Mouse (Mus musculus): ENCODE results near the gene Emc3. TPM values are rescaled to one million over a fixed set of nuclear protein-coding genes. Genes with fewer than 3 reads are reported as not detected.

Emc3 gene
- polyA plus RNA-seq (2016; fragmentation: Nextera tagmentation; extraction: Ambion mirVana): 88.0 and 90.2 TPM in 2 replicates

DNA sequence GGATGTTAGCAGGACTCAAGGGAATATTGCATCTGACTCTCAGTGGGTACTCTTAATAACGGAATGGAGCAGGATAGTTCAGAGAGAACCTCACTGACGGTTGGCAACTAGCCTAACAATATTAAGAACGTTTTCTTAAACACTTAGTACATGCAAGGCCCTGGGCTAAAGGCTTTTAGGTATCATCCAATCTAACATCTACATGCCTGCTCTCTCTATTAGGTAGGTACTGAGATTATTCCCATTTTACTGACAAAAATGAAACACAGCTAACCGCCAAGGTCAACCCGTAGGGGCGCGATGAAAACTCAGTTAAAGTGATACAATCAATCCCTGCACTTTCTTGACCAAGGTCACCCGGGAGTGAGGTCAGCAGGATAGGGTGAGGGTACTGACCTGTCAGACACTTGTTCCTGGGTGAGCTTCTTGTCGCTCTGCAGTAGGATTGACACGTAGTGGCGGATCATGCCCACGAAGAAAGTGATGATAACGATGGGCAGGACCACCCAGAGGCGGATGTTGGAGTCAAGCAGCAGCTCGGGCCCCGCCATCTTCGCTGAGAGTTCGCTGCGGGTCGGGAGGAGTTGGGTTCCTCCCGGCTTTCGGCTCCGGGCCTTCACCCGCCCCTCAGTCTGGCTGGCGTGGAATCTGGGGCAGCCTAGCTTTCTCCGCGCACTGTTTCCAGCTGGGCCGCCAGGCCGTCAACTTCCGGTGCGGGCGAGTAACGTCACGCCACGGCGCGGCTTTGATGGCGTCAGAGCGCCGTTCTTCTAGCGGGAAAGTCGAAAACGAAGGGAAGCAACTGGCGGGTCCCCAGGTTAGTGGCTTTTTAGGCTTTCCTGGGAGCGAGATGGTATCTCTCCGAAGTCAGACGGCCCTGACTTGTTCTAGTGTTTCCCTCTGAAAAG, at the start of gene Emc3, which contains the start of gene Fancd2:
TSS of gene Emc3 (minus strand) at position 721 of the 908 bp plus-strand sequence.
TSS of gene Fancd2 (plus strand) at position 751 of the 908 bp plus-strand sequence.
- H3K27me3 ChIP-seq (ENCODE audit: insufficient read depth, poor library complexity, severe bottlenecking): no peaks in the 10 kb centered on the region
- no peaks in the 10 kb centered on the region for H3K9me3 ChIP-seq
- peaks cover 20% of the 10 kb centered on the region for H3K36me3 ChIP-seq
- peak within 1 kb of the TSS; percentile 87 for H3K4me3 ChIP-seq
- H3K27ac ChIP-seq: peak within 1 kb of the TSS; percentile 93
- peak; percentile 93 for DNase-seq (ENCODE audit: low spot score)
- under 1% methylated on average over 47 of the region's 47 CpGs for WGBS
- peaks cover 13% of the 10 kb centered on the region for H3K4me1 ChIP-seq

DNA sequence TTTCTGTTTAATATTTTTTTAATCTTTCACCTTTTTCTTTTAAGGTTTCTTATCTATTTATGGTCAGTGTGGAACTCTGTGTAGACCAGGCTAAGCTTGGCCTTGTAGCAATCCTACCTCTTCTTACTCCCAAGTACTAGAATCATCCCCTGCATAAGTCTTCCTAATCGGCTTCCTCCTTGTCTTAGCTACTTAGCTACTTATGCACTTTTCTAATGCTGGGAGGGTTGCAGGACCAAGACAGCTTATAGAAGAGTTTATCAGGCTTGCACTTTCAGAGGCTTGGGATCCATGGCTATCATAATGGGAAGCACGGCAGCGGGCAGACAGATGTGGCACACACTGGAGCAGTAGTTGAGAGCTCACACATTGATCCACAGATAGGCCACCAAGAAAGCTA, 47.9 kb upstream of the Emc3 start:
- Histone ChIP-seq H3K36me3 (peaks cover 53% of the 10 kb centered on the region), H3K4me3 (no peak overlapping the region), H3K27ac (no peak overlapping the region), H3K9me3 (no peaks in the 10 kb centered on the region), H3K4me1 (no peaks in the 10 kb centered on the region), H3K27me3 (ENCODE audit: insufficient read depth, poor library complexity, severe bottlenecking) (no peaks in the 10 kb centered on the region)
- 88% methylated on average over 3 of the region's 3 CpGs for WGBS
- DNase-seq (ENCODE audit: low spot score): no peak

DNA sequence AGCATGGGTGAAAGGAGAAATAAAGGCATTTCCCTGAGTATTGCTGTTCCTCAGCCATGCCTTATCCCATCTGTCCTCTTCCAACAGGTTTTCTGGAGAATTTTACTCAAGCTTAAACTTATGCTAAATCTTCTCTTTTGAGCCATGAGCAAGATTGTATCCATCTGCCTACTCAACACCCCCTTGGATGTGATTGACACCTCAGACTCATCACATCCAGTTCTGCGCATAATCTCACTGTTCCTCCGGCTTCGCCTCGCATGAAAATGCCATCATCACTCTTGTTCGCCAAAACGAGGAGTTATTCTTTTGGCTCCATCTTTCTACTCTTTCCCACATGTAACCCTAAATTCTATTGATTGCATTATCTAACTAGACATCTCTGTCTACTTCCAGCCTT, 44.6 kb upstream of the Emc3 start:
- whole genome bisulfite sequencing: 95% methylated on average over 6 of the region's 6 CpGs
- Histone ChIP-seq H3K27ac (no peak overlapping the region), H3K4me3 (no peak overlapping the region), H3K27me3 (ENCODE audit: insufficient read depth, poor library complexity, severe bottlenecking) (no peaks in the 10 kb centered on the region), H3K4me1 (no peaks in the 10 kb centered on the region), H3K36me3 (peaks cover 57% of the 10 kb centered on the region), H3K9me3 (no peaks in the 10 kb centered on the region)
- DNase-seq (ENCODE audit: low spot score): no peak

DNA sequence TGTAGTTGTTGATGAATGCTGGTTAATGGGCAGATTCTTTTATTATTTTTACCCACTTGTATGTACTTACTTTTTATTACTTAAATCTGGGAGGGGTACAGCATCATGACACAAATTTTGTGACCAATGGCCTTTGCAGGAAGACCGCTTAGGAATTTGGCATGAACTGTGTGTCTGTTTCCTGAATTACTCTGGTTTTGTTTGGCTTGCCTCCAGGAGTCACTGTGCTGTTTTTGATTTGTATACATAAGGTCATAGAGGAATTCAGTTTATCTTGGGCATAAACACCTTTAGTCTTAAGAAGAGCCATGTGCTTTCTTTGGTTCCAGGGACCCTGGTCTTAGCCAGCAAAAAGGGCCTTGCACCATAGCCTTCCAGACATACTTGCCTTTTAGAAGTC, 33.1 kb upstream of the Emc3 start:
- no peaks in the 10 kb centered on the region for H3K9me3 ChIP-seq
- no peak overlapping the region for H3K27ac ChIP-seq
- H3K4me1 ChIP-seq: no peaks in the 10 kb centered on the region
- peaks cover 73% of the 10 kb centered on the region for H3K36me3 ChIP-seq
- WGBS: 80% methylated on average over 1 of the region's 1 CpGs
- no peaks in the 10 kb centered on the region for H3K27me3 ChIP-seq (ENCODE audit: insufficient read depth, poor library complexity, severe bottlenecking)
- no peak for DNase-seq (ENCODE audit: low spot score)
- H3K4me3 ChIP-seq: no peak overlapping the region

DNA sequence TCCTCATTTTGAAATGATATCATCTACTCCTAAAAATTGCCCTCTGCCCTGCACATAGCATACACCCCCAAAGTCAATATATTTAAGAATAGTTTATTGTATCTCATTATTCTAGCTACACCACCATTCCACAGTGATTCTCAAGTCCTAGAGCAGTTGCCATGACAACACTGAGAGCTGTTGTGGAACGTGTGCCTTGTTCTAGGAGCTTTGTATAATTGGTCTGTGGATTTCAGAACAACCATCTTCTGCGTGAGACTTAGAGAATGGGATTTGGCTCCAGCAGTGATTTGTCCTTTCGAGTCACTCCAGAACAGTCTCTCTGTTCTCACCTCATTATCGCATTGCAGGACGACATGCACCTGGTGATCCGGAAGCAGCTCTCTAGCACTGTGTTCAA, 28.3 kb upstream of the Emc3 start:
- no peak overlapping the region for H3K4me3 ChIP-seq
- H3K27ac ChIP-seq: no peak overlapping the region
- peaks cover 49% of the 10 kb centered on the region for H3K36me3 ChIP-seq
- no peaks in the 10 kb centered on the region for H3K9me3 ChIP-seq
- WGBS: 84% methylated on average over 6 of the region's 6 CpGs
- H3K4me1 ChIP-seq: no peaks in the 10 kb centered on the region
- DNase-seq (ENCODE audit: low spot score): no peak
- H3K27me3 ChIP-seq (ENCODE audit: insufficient read depth, poor library complexity, severe bottlenecking): no peaks in the 10 kb centered on the region

DNA sequence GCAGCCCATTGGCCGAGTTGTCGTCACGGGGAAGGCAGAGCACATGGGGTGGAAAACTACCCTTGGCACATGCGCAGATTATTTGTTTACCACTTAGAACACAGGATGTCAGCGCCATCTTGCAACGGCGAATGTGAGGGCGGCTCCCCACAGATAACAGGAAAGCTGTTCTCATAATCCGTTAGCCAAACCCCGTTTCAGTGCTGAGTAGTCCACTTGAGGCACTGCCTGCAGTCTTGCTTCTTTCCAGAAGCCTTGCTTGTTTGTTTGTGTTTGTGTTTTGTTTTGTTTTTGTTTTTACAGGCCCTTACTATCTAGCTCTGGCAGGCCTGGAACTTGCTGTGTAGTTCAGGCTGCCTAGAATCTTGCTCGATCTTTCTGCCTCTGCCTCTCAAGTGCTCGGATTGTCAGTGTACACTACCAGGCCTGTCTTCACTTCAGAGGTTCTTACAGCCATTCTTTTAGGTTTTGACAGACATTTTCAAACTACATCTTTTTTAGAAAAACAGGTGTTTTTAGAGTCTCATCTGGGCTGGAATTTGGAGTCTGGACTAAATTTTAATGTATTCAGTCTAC, 12.5 kb upstream of the Emc3 start:
- Histone ChIP-seq H3K27ac (no peak overlapping the region), H3K4me3 (no peak overlapping the region), H3K9me3 (no peaks in the 10 kb centered on the region), H3K4me1 (no peaks in the 10 kb centered on the region), H3K36me3 (peaks cover 28% of the 10 kb centered on the region), H3K27me3 (ENCODE audit: insufficient read depth, poor library complexity, severe bottlenecking) (no peaks in the 10 kb centered on the region)
- DNase-seq (ENCODE audit: low spot score): no peak
- 87% methylated on average over 11 of the region's 12 CpGs for WGBS

DNA sequence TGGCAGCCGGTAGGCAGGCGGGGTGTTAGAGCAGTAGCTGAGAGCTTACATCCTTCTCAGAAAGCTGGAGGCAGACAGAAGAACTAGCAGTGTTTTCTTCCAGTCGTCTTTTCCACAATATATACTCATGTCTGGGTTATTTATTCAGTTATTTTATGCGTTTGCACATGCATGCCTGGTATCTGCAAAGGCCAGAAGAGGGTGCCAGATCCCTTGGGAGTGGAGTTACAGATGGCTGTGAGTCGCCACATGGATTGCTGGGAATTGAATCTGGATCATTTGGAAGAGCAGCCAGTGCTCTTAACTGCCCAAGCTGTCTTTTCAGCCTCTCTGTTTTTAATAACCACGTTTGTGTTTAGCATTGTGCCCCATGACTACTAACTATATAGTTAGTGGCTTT, 10.2 kb upstream of the Emc3 start:
- Histone ChIP-seq H3K27me3 (ENCODE audit: insufficient read depth, poor library complexity, severe bottlenecking) (no peaks in the 10 kb centered on the region), H3K4me3 (no peak overlapping the region), H3K9me3 (no peaks in the 10 kb centered on the region), H3K27ac (no peak overlapping the region), H3K36me3 (peaks cover 40% of the 10 kb centered on the region), H3K4me1 (no peaks in the 10 kb centered on the region)
- no peak for DNase-seq (ENCODE audit: low spot score)
- WGBS: 82% methylated on average over 6 of the region's 6 CpGs

DNA sequence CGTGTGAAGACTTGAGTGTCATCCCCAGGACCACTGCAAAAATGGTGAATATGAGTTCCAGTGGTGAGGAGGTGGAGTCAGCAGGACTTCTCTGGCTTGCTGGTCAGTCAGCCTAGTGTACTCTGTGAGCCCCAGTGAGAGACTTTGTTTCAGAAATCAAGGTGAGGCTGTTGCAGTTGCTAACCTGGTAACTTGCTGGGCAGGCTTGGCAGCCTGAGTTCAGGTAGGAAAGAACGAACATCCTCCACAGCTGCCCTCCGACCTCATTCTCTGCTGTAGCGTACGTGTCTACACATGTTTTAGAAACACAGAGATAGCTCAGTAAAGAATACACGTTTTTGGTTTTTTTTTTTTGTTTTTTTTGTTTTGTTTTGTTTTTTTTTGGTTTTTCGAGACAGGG, 3.4 kb upstream of the Emc3 start:
- H3K9me3 ChIP-seq: no peaks in the 10 kb centered on the region
- H3K27me3 ChIP-seq (ENCODE audit: insufficient read depth, poor library complexity, severe bottlenecking): no peaks in the 10 kb centered on the region
- no peak overlapping the region for H3K4me3 ChIP-seq
- no peak for DNase-seq (ENCODE audit: low spot score)
- WGBS: 83% methylated on average over 7 of the region's 7 CpGs
- peaks cover 13% of the 10 kb centered on the region for H3K4me1 ChIP-seq
- peaks cover 26% of the 10 kb centered on the region; the same call in 1 of the 2 replicates for H3K36me3 ChIP-seq
- H3K27ac ChIP-seq: no peak overlapping the region

DNA sequence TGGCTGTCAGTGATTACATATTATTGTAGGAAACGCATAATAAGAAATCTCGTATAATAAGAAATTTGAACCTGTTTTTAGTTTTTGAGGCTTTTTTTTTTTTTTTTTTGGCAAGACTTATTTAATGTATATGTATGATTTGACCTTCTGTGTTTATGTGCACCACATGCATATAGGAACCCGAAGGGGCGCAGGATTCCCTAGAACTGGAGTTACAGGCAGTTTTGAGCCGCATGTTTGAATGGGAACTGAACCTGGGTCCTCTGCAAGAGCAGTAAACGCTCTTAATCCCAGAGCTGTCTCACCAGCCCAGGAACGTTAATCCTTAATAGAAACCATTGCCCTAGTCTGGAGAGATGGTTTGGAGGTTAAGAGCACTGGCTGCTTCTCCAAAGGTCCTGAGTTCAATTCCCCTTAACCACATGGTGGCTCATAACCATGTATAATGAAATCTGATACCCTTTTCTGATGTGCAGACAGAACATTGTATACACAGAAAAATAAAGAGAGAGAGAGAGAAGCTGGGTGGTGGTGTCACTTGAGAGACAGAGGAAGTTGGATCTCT, 470 bp upstream of the Emc3 start:
- H3K4me3 ChIP-seq: peak overlapping the region; percentile 87
- no peak for DNase-seq (ENCODE audit: low spot score)
- H3K27ac ChIP-seq: peak overlapping the region; percentile 93
- WGBS: 8% methylated on average over 7 of the region's 7 CpGs
- H3K4me1 ChIP-seq: peaks cover 13% of the 10 kb centered on the region
- H3K9me3 ChIP-seq: no peaks in the 10 kb centered on the region
- H3K27me3 ChIP-seq (ENCODE audit: insufficient read depth, poor library complexity, severe bottlenecking): no peaks in the 10 kb centered on the region
- peaks cover 22% of the 10 kb centered on the region; the same call in 1 of the 2 replicates for H3K36me3 ChIP-seq

DNA sequence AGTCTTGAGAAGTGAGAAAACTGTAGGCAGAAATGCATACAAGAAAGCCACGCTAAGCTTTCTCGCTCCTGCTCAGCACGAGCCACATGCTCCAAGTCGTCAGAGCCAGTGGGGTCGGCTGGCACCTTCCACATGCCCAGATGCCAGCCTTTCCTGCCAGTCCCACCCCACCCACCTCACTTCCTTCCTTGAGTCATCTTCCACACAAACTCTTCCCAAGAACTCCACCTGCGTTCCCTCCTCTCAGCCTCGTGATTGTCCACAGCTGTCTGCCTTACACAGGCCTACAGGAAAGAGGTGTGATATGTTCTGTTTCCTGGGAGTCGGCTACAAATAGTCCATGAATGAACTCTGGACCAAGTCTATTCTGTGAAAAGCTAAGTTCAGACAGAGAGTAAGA, 8.0 kb downstream of the Emc3 start:
- Histone ChIP-seq H3K4me3 (no peak overlapping the region), H3K9me3 (no peaks in the 10 kb centered on the region), H3K27ac (no peak overlapping the region), H3K4me1 (no peaks in the 10 kb centered on the region), H3K36me3 (peaks cover 67% of the 10 kb centered on the region), H3K27me3 (ENCODE audit: insufficient read depth, poor library complexity, severe bottlenecking) (no peaks in the 10 kb centered on the region)
- no peak for DNase-seq (ENCODE audit: low spot score)
- WGBS: 86% methylated on average over 8 of the region's 8 CpGs

DNA sequence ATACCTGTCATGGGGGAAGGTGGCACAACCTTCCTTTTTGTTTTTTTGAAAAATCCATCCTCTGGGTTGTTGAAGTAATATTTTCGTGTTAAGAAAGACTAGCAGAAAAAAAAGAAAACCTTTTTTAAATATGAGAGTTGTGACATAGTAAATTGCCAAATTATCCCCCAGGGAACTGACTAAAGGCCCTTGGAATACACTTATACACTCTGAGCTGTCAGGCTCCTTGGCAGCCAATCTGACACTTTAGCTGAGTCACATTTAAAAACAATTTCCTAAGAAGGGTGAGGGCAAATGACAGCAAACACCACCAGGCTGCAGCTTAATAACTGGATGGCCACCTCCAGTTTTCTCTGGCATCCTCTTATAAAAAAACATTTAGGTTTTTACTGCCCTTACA, 9.1 kb downstream of the Emc3 start:
- Histone ChIP-seq H3K4me3 (no peak overlapping the region), H3K27me3 (ENCODE audit: insufficient read depth, poor library complexity, severe bottlenecking) (no peaks in the 10 kb centered on the region), H3K9me3 (no peaks in the 10 kb centered on the region), H3K4me1 (no peaks in the 10 kb centered on the region), H3K36me3 (peaks cover 73% of the 10 kb centered on the region), H3K27ac (no peak overlapping the region)
- no peak for DNase-seq (ENCODE audit: low spot score)
- 78% methylated on average over 1 of the region's 1 CpGs for WGBS

DNA sequence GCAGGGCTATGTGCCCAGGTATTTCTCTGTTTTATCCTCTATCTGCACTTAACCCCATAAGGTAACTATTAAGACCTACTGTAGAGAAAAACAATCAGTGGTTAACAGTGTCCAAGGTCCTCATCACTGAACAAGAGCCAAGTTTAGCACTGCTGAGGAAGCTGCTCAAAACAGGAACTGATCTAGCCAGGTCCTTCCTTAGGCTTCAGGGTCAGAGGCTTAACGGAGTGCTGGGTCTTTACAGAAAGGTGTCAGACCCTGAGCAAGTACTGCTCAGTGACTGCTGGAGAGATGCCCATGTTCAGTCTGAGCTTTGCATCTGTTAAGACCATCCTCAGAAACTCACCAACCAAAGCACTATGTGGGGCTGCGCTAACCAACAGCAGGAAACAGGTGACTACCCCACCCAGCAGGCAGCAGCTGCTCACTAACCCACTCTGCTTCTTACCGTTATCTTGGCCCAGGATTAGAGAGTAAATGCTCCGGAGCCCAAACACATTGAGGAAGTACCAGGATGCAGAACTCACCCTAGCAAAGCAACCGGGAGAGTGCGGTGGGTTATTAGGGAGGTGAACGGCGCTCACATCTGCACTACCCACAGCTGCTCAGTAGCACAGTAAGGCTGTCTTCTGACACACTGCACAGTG, 13.9 kb downstream of the Emc3 start:
- peaks cover 98% of the 10 kb centered on the region for H3K36me3 ChIP-seq
- H3K4me3 ChIP-seq: no peak overlapping the region
- no peak overlapping the region for H3K27ac ChIP-seq
- H3K27me3 ChIP-seq (ENCODE audit: insufficient read depth, poor library complexity, severe bottlenecking): no peaks in the 10 kb centered on the region
- H3K4me1 ChIP-seq: no peaks in the 10 kb centered on the region
- DNase-seq (ENCODE audit: low spot score): no peak
- no peaks in the 10 kb centered on the region for H3K9me3 ChIP-seq
- 91% methylated on average over 8 of the region's 8 CpGs for WGBS

DNA sequence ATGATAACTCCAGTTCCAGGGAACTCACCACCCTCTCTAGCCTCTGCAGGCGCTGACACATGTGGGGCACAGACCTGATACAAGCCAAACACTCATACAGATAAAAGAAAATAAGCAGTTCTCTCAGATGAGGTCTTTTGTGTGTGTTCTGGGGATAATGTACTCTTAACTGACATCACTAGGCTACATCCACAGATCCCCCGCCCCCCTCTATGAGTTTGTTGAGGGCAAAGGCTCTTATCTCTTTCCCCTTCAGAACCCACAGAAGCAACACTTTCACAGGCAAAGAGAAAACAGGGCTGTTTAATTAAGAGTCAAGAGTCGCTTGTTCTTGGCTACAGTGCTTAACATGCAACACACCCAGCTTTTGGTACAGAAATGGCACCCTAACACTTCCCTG, 16.9 kb downstream of the Emc3 start:
- H3K27me3 ChIP-seq (ENCODE audit: insufficient read depth, poor library complexity, severe bottlenecking): no peaks in the 10 kb centered on the region
- H3K27ac ChIP-seq: no peak overlapping the region
- no peak for DNase-seq (ENCODE audit: low spot score)
- H3K4me1 ChIP-seq: no peaks in the 10 kb centered on the region
- H3K4me3 ChIP-seq: no peak overlapping the region
- H3K9me3 ChIP-seq: no peaks in the 10 kb centered on the region
- 92% methylated on average over 3 of the region's 3 CpGs for WGBS
- peaks cover 81% of the 10 kb centered on the region for H3K36me3 ChIP-seq

Data from heart, embryonic 10.5 days (tissue).